Mouse (Mus musculus) CH12.LX (cell line): Measurements from ENCODE around the gene Lamb2. TPM values are rescaled to one million over a fixed set of nuclear protein-coding genes. Genes with fewer than 3 reads are reported as not detected.
A peak's percentile ranks its signal among the peaks of the same experiment; 100 is the strongest.

Experiments used
- DNase-seq: peaks from one replicate; pipeline ENCODE4 v3.0.0-alpha.2; 2013; ENCODE audit errors: extremely low read depth
- H3K27ac ChIP-seq: 2 replicates; pipeline ENCODE4 v1.5.1; 2012; ENCODE audit warnings: low read depth, mild to moderate bottlenecking, control low read depth, moderate library complexity; ENCODE audit not compliant: insufficient read depth
- H3K27me3 ChIP-seq: replicated peaks from 2 replicates; pipeline ENCODE3; 2012; ENCODE audit warnings: inconsistent platforms
- H3K36me3 ChIP-seq, 2 experiments: replicated peaks in 1 of 2; 2 replicates each; pipeline versions ENCODE3 to v1.6.1; 2012; ENCODE audit warnings: inconsistent platforms in 1 of 2, low read length in 1 of 2, mild to moderate bottlenecking in 1 of 2, mixed read lengths in 1 of 2, moderate library complexity in 1 of 2; ENCODE audit not compliant: control insufficient read depth in 1 of 2, insufficient read depth in 1 of 2
- H3K4me1 ChIP-seq, 2 experiments: 2 replicates each; pipeline ENCODE4 v1.6.1; 2012; ENCODE audit warnings: inconsistent platforms in 1 of 2, moderate library complexity in 1 of 2; ENCODE audit not compliant: insufficient read depth in 2 of 2, control insufficient read depth in 1 of 2
- H3K4me2 ChIP-seq: 2 replicates; pipeline ENCODE4 v1.6.1; 2012; ENCODE audit warnings: low read depth, mild to moderate bottlenecking, control low read depth; ENCODE audit not compliant: poor library complexity, insufficient read depth, severe bottlenecking
- H3K4me3 ChIP-seq, 3 experiments: fragments of 150-350 bp in 1 of 3; sonication (generic) in 1 of 3; replicated peaks in 1 of 3; 2 replicates each; pipeline versions ENCODE3 to v1.5.1; 2011 to 2012; ENCODE audit warnings: low read depth in 2 of 3, low read length in 2 of 3, mild to moderate bottlenecking in 2 of 3, moderate library complexity in 2 of 3, control low read depth in 1 of 3, improper control_type of control experiment in 1 of 3, inconsistent platforms in 1 of 3, mixed read lengths in 1 of 3; ENCODE audit not compliant: poor library complexity in 1 of 3
- H3K79me2 ChIP-seq: replicated peaks from 2 replicates; pipeline ENCODE4 v1.6.1; 2012; ENCODE audit warnings: mild to moderate bottlenecking, moderate library complexity; ENCODE audit not compliant: control insufficient read depth, poor library complexity, insufficient read depth, severe bottlenecking; ENCODE audit errors: extremely low read depth
- H3K9ac ChIP-seq: 2 replicates; pipeline ENCODE4 v1.6.1; 2012; ENCODE audit warnings: low read depth, mild to moderate bottlenecking, control low read depth, moderate library complexity; ENCODE audit not compliant: insufficient read depth
- H3K9me3 ChIP-seq: replicated peaks from 2 replicates; pipeline ENCODE3; 2012; ENCODE audit warnings: low read length, inconsistent platforms, mixed read lengths
- CHD1 ChIP-seq: IDR thresholded peaks from 2 replicates; pipeline ENCODE4 v1.6.1; 2012; ENCODE audit warnings: low read depth, low read length, improper control_type of control experiment, inconsistent platforms
- ELF1 ChIP-seq: IDR thresholded peaks from 2 replicates; pipeline ENCODE4 v1.6.1; 2014; ENCODE audit warnings: low read depth, mild to moderate bottlenecking, inconsistent platforms, low read length, improper control_type of control experiment
- ETS1 ChIP-seq: conservative IDR thresholded peaks from 2 replicates; pipeline ENCODE4 v1.6.1; 2012; ENCODE audit warnings: low read depth, mild to moderate bottlenecking, inconsistent platforms, low read length, improper control_type of control experiment, moderate library complexity
- HCFC1 ChIP-seq: IDR thresholded peaks from 2 replicates; pipeline ENCODE4 v1.6.1; 2012; ENCODE audit warnings: low read depth, mild to moderate bottlenecking, inconsistent platforms, low read length, improper control_type of control experiment
- JUN ChIP-seq: IDR thresholded peaks from 2 replicates; pipeline ENCODE4 v1.6.1; 2011; ENCODE audit warnings: low read depth, mild to moderate bottlenecking, low read length, improper control_type of control experiment, moderate library complexity; ENCODE audit not compliant: insufficient read depth
- JUND ChIP-seq: conservative IDR thresholded peaks from 2 replicates; pipeline ENCODE4 v1.6.1; 2011; ENCODE audit warnings: low read depth, low read length, improper control_type of control experiment
- KAT2A ChIP-seq: IDR thresholded peaks from 2 replicates; pipeline ENCODE4 v1.6.1; 2012; ENCODE audit warnings: low read length, improper control_type of control experiment, inconsistent platforms; ENCODE audit not compliant: insufficient replicate concordance
- MAFK ChIP-seq: IDR thresholded peaks from 2 replicates; pipeline ENCODE4 v1.6.1; 2011; ENCODE audit warnings: low read length, improper control_type of control experiment; ENCODE audit not compliant: insufficient replicate concordance
- MAX ChIP-seq: IDR thresholded peaks from 2 replicates; pipeline ENCODE4 v1.6.1; 2011; ENCODE audit warnings: low read length, improper control_type of control experiment
- MEF2A ChIP-seq: IDR thresholded peaks from 2 replicates; pipeline ENCODE4 v1.6.1; 2014; ENCODE audit warnings: low read depth, mild to moderate bottlenecking, inconsistent platforms, low read length, improper control_type of control experiment, borderline replicate concordance
- MXI1 ChIP-seq: IDR thresholded peaks from 2 replicates; pipeline ENCODE4 v1.6.1; 2011; ENCODE audit warnings: mild to moderate bottlenecking, low read depth, low read length, improper control_type of control experiment
- MYC ChIP-seq: IDR thresholded peaks from 2 replicates; pipeline ENCODE4 v1.6.1; 2011; ENCODE audit warnings: low read depth, mild to moderate bottlenecking, improper control_type of control experiment, low read length
- NELFE ChIP-seq: IDR thresholded peaks from 2 replicates; pipeline ENCODE4 v1.6.1; 2011; ENCODE audit warnings: low read depth, low read length, improper control_type of control experiment
- NRF1 ChIP-seq: IDR thresholded peaks from 2 replicates; pipeline ENCODE4 v1.6.1; 2014; ENCODE audit warnings: low read depth, mild to moderate bottlenecking, inconsistent platforms, low read length, improper control_type of control experiment, moderate library complexity
- PAX5 ChIP-seq: IDR thresholded peaks from 2 replicates; pipeline ENCODE4 v1.6.1; 2012; ENCODE audit warnings: low read length, inconsistent platforms, mixed read lengths
- POLR2AphosphoS2 ChIP-seq: IDR thresholded peaks from 2 replicates; pipeline ENCODE4 v1.6.1; 2011; ENCODE audit warnings: low read depth, low read length, improper control_type of control experiment
- SIN3A ChIP-seq: IDR thresholded peaks from 2 replicates; pipeline ENCODE4 v1.6.1; 2012; ENCODE audit warnings: low read length, improper control_type of control experiment, inconsistent platforms
- TBP ChIP-seq: conservative IDR thresholded peaks from 2 replicates; pipeline ENCODE4 v1.6.1; 2011; ENCODE audit warnings: low read depth, low read length, improper control_type of control experiment
- USF1 ChIP-seq: IDR thresholded peaks from 2 replicates; pipeline ENCODE4 v1.6.1; 2014; ENCODE audit warnings: low read depth, mild to moderate bottlenecking, inconsistent platforms, low read length, improper control_type of control experiment
- ZC3H11A ChIP-seq: IDR thresholded peaks from 2 replicates; pipeline ENCODE4 v1.6.1; 2012; ENCODE audit warnings: low read depth, mild to moderate bottlenecking, inconsistent platforms, low read length, improper control_type of control experiment
- ZKSCAN1 ChIP-seq: IDR thresholded peaks from 2 replicates; pipeline ENCODE4 v1.6.1; 2012; ENCODE audit warnings: low read depth, inconsistent platforms, low read length, improper control_type of control experiment, borderline replicate concordance
- ZNF384 ChIP-seq: IDR thresholded peaks from 2 replicates; pipeline ENCODE4 v1.6.1; 2012; ENCODE audit warnings: low read depth, low read length, improper control_type of control experiment, inconsistent platforms
- dilution Hi-C: fragments of 300-500 bp; cut with MboI; formaldehyde crosslinking; loops from 2 replicates; pipeline ENCODE4 v1.14.3; 2020; ENCODE audit warnings: low sequenced_read_pairs; ENCODE audit not compliant: extremely low pct_unique_long_range_greater_than_20kb, extremely low pct_ligation_motif_present
- in situ Hi-C: fragments of 300-500 bp; cut with MboI; formaldehyde crosslinking; loops from 3 replicates; pipeline ENCODE4 v1.14.3; 2019; ENCODE audit warnings: low sequenced_read_pairs, low pct_ligation_motif_present, low pct_unique_long_range_greater_than_20kb, mixed read lengths
- polyA plus RNA-seq: library from polyadenylated mRNA; unstranded; fragments of >175 nt; gene quantifications from 2 replicates; pipeline ENCODE4 v1.2.1, GENCODE M21; 2012; ENCODE audit warnings: low read depth; ENCODE audit not compliant: insufficient read length
- total RNA-seq, 2 experiments: library from RNA; depleted of rRNA; stranded (reverse); fragments of 300-350 nt in 1 of 2; fragments of >200 nt in 1 of 2; gene quantifications; 2 replicates each; pipeline ENCODE4 v1.2.3; 2012 to 2014

Lamb2 gene
- total and polyA plus RNA-seq, 3 experiments: 0.17 to 0.89 TPM; not detected in 1

DNA sequence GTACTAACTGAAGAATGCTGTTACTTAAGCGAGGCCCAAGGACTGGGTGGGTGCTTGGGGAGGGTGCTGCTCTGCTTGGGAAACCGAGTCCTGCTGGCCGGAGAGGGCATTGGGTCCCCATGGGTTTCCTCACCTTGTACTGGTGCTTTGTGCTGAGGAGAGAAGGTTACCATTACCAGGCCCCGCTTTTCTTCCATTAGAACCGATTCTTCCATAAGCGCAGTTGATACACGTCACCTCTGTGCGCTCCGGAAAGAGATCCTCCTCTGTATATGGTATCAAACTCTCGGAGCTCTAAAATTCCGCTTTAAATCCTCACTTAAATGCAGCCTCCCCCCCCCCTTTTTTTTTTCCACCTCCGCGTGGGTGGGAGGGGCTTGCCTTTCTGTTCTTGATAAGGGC lies 38.4 kb downstream of the Lamb2 start:
- Histone ChIP-seq H3K36me3 (peaks cover 28 to 57% of the 10 kb centered on the region in 2 experiments), H3K4me2 (peak overlapping the region; percentile 47), H3K4me1 (peaks cover 4 to 38% of the 10 kb centered on the region in 2 experiments; a peak in 3 of 4 replicates), H3K4me3 (peak overlapping the region; percentile 85 to 95 (median 91))
- peak; percentile 74 for DNase-seq
- in situ Hi-C loops: no loop called here
- dilution Hi-C loops: no loop called here
- no peak for TF ChIP-seq JUND
- peak; percentile 44; the same call in 1 of the 2 replicates for TF ChIP-seq MYC
- no peak for TF ChIP-seq TBP
- TF ChIP-seq HCFC1: peak; percentile 69
- no peak for TF ChIP-seq NELFE
- peak; percentile 59 for TF ChIP-seq MXI1
- TF ChIP-seq KAT2A: no peak
- TF ChIP-seq SIN3A: peak; percentile 34; the same call in 1 of the 2 replicates
- TF ChIP-seq ZNF384: peak; percentile 60; the same call in 1 of the 2 replicates
- 0 out of 2 replicates have a peak, but pooled peaks have one; percentile 32 for TF ChIP-seq ELF1
- no peak for TF ChIP-seq NRF1
- no peak for TF ChIP-seq ZC3H11A
- TF ChIP-seq, all 38 proteins: peak for 6
- peak overlapping the region; percentile 100 for H3K9ac ChIP-seq
- no peaks in the 10 kb centered on the region for H3K27me3 ChIP-seq
- peaks cover 47% of the 10 kb centered on the region for H3K79me2 ChIP-seq
- H3K9me3 ChIP-seq: no peaks in the 10 kb centered on the region
- H3K27ac ChIP-seq: peak overlapping the region; percentile 82

DNA sequence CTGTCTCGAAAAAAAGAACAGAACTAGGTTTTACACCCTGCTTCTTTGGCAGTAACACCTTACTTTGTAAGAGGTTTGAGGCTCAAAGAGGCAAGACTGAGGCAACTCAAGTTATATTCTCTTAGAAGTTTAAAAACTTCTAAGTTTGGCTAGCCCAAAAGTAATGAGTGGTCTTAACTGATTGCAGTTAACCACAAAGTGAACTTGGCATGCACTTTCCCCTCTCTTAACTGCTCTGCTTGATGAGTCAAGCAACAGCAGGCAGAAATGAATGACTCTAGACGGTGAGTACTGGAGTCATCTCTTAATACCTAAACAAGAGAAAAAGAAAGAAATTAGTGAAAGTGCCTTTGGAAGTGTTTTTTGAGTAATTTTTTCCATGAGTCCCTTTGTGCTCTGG lies 42.1 kb downstream of the Lamb2 start:
- peak; percentile 42; the same call in 1 of the 2 replicates for TF ChIP-seq JUND
- no peak for TF ChIP-seq TBP
- TF ChIP-seq JUN: peak; percentile 18; the same call in 1 of the 2 replicates
- in situ Hi-C loops (no loop called here), dilution Hi-C loops (no loop called here)
- H3K36me3 ChIP-seq: peaks cover 12 to 47% of the 10 kb centered on the region in 2 experiments
- peaks cover 4 to 46% of the 10 kb centered on the region in 2 experiments; a peak in 3 of 4 replicates for H3K4me1 ChIP-seq
- no peak overlapping the region for H3K9ac ChIP-seq
- H3K9me3 ChIP-seq: no peaks in the 10 kb centered on the region
- no peak for DNase-seq
- no peak overlapping the region for H3K27ac ChIP-seq
- H3K4me3 ChIP-seq: no peak overlapping the region
- no peaks in the 10 kb centered on the region for H3K27me3 ChIP-seq
- H3K79me2 ChIP-seq: peaks cover 81% of the 10 kb centered on the region
- peak overlapping the region; percentile 21 for H3K4me2 ChIP-seq

DNA sequence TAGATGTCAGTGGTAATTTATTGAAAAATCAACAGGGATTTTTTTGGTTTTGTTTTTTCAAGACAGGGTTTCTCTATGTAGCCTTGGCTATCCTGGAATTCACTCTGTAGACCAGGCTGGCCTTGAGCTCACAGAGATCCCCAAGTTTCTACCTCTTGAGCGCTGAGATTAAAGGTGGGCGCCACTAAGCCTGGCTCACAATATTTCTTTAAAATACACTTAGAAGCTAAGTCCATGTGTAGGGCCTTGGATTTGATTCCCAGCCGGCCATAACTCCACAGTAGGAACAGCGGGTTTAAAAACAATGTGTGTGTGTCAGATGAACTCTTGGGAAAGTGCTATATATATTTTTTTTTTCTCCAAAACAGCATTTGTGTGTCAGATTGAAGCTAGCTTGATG lies 43.8 kb downstream of the Lamb2 start:
- H3K4me3 ChIP-seq: no peak overlapping the region
- TF ChIP-seq ETS1 (no peak), NRF1 (no peak), MXI1 (no peak), KAT2A (no peak), MAFK (no peak), ELF1 (no peak), ZNF384 (no peak), POLR2AphosphoS2 (no peak), USF1 (no peak), MEF2A (no peak), CHD1 (no peak), MAX (no peak), JUN (no peak), ZKSCAN1 (no peak), PAX5 (no peak), ZC3H11A (no peak), SIN3A (no peak)
- TF ChIP-seq, all 38 proteins: peak for 0
- no peaks in the 10 kb centered on the region for H3K27me3 ChIP-seq
- in situ Hi-C loops (no loop called here), dilution Hi-C loops (no loop called here)
- H3K4me2 ChIP-seq: no peak overlapping the region
- peaks cover 88% of the 10 kb centered on the region for H3K79me2 ChIP-seq
- no peak overlapping the region for H3K27ac ChIP-seq
- H3K36me3 ChIP-seq: peaks cover 21 to 62% of the 10 kb centered on the region in 2 experiments
- H3K9ac ChIP-seq: no peak overlapping the region
- no peaks in the 10 kb centered on the region for H3K9me3 ChIP-seq
- peaks cover 4 to 52% of the 10 kb centered on the region in 2 experiments; a peak in 3 of 4 replicates for H3K4me1 ChIP-seq
- no peak for DNase-seq
